Mouse (Mus musculus) embryonic fibroblast, embryonic 13.5 days (primary cell): ENCODE results near the gene Naxd. TPM values are rescaled to one million over a fixed set of nuclear protein-coding genes. Genes with fewer than 3 reads are reported as not detected.

Source experiments
- H3K27ac ChIP-seq: 2 replicates; pipeline ENCODE4 v1.5.1; 2012; ENCODE audit warnings: low read length, control low read depth, inconsistent platforms; ENCODE audit not compliant: insufficient read depth
- H3K4me1 ChIP-seq: 2 replicates; pipeline ENCODE4 v1.6.1; 2011; ENCODE audit warnings: low read length; ENCODE audit not compliant: control insufficient read depth, insufficient read depth
- H3K4me3 ChIP-seq: 2 replicates; pipeline ENCODE4 v1.5.1; 2011; ENCODE audit warnings: mild to moderate bottlenecking, control low read depth, low read length; ENCODE audit not compliant: insufficient read depth
- CTCF ChIP-seq: IDR thresholded peaks from 2 replicates; pipeline ENCODE4 v1.5.1; 2011; ENCODE audit warnings: mild to moderate bottlenecking, control low read depth, low read length, moderate library complexity, borderline replicate concordance; ENCODE audit not compliant: insufficient read depth
- POLR2A ChIP-seq: IDR thresholded peaks from 2 replicates; pipeline ENCODE4 v1.6.1; 2011; ENCODE audit warnings: low read depth, mild to moderate bottlenecking, control low read depth, low read length, moderate library complexity
- polyA plus RNA-seq: library from polyadenylated mRNA; stranded (reverse); fragments of >200 nt; gene quantifications from 2 replicates; pipeline ENCODE4 v1.2.4, GENCODE M21; 2011; ENCODE audit warnings: low read depth; ENCODE audit not compliant: missing spikeins, insufficient read length

Gene Naxd
- polyA plus RNA-seq, 1 experiment: 54.2 TPM

DNA sequence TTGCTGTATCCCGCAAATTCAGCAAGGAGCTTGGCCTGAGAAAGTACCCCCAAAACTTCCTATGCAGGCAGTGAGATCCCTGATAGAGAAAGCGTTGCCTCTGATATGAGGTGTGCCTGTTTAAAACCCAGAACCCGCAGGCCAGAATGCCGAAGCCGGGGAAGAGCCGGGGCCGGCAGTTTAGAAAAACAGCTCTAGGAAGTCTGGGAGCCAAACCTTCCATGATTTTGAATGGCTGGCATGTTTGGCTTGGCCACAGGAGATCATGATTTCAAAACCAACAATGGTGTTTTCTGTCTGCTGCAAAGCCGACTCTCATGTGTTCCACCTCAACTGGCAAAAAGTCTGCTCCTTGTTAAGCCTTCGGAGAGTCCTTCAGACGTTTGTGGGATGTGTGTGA lies 55.1 kb downstream of the Naxd start:
- Histone ChIP-seq H3K4me1 (0 out of 2 replicates have a peak, but pooled peaks cover 3% of the 10 kb centered on the region), H3K27ac (no peak overlapping the region), H3K4me3 (no peak overlapping the region)
- no peak for TF ChIP-seq CTCF
- no peak for TF ChIP-seq POLR2A

DNA sequence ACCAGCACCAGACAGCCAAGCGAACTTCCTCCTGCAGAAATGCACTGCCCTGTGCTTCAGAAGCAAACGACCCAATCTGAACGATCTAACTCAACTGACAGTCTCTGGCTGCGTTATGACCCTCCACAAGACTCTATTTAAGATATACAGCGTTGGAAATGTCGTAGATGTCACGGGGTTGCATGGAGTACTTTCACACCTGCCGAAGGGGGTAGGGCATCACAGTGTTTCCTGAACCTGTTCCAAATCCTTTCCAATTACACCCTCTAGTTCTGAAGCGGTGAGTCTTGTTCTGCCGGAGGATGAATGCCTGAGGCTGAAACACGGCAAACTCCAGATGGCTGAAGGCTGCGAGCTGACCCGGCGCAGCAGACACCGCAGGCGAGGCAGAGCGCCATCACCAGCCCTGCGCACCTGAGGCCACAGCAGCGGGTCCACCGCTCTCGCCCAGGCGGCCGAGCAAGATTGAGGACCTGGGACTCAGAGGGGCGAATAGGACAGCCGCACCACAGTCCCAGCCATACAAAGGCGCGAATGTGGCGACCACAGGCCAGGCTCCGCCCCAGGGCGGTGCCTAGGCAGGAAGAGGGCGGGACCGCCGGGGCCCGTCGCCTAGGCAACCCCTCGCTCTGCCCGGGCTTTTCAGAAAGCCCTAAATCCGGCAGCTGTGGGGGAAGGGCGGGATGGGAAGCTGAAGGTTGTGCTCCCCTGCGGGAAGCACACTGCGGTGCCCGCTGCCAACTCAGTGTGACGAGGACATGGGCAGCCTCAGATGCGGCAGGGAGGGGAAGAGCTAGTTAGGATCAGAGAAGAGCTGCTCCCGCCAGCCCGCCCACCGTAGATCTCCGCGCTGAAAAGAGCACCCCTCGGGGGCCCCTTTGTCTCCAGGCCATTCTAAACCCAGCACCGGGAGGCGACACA lies 57.8 kb downstream of the Naxd start, which contains the start of gene Ing1:
Gene Ing1 (plus strand): TSS at position 773 of the 921 bp plus-strand sequence.
- Histone ChIP-seq H3K4me1 (0 out of 2 replicates have a peak, but pooled peaks cover 4% of the 10 kb centered on the region), H3K27ac (peak within 1 kb of the TSS; percentile 92), H3K4me3 (peak within 1 kb of the TSS; percentile 59)
- TF ChIP-seq CTCF: no peak
- TF ChIP-seq POLR2A: peak; percentile 92

DNA sequence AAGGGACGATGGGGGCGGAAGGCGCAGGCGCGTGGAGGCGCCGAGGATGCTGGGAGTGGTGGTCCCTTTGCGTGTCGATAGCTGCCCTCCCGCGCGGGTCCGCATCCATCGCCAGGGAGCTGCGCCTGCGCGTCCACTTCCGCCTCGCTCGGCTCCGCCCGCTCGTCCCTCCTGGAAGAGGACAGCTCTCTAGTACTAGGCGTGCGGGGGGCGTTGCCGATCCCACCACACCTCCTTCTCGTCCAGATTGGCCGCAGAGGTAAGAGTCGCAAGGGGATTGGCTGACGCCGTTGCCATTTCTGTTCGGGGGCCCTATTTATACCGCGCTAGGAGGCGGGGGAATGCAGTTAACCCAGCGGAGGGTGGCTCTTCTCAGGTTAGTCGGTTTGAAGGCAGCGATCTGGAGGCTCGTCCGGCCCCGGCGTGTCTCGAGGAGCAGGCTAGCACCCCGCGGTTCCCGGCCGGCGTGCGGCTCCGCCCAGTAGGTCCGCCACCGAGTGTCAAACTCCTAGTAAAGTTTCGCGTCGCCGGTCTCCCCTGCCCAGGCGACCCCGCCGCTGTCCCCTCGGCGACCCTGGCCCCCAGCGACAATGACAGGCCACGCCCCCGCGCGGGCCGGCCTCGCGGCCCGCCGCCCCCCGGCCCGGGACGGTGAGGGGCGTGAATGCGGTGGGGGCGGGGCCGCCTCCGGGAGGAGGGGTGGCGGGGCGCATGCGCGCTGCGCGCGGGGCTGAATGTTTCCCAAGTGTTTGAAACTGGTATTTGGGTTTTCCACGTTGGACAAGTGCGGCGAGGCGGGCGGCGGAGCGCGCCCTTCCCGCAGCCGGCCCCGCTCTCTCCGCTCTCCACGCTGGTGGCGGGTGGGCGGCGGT lies 58.6 kb downstream of the Naxd start:
- peak overlapping the region; percentile 92 for H3K27ac ChIP-seq
- 0 out of 2 replicates have a peak, but pooled peaks cover 2% of the 10 kb centered on the region for H3K4me1 ChIP-seq
- TF ChIP-seq CTCF (no peak), POLR2A (peak; percentile 99)
- peak overlapping the region; percentile 59 for H3K4me3 ChIP-seq

DNA sequence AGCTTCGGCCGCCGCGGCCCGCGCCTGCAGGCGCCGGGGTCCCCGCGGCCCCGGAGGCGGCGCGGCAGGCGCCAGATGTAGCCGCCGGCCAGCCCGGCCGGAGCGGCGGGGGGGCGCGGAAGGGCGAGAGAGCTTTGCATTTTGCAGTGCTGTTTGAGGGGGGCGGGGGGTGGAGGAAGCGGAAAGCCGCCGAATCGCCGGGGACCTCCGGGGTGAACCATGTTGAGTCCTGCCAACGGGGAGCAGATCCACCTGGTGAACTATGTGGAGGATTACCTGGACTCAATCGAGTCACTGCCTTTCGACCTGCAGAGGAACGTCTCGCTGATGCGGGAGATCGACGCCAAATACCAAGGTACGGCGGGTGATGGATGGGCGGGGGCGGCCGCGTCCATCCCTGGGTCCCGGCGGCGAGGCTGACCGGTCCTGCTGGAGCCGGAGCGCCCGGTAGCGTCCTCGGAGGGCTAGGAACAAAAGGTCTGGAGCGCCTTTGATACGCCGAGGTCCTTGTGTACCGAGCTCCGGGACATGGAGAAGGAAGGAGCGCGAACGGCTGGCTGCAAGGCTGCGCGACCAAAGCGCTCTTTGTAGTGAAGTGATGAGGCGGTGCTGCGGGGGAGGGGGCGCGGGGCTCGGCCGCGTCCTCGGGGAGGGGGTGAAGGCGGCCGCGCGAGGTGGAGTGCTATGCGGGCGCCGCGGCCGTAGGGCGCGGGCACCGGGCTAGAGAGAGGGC lies 59.6 kb downstream of the Naxd start:
- 0 out of 2 replicates have a peak, but pooled peaks cover 1% of the 10 kb centered on the region for H3K4me1 ChIP-seq
- TF ChIP-seq CTCF: no peak
- TF ChIP-seq POLR2A: peak; percentile 19; the same call in 1 of the 2 replicates

DNA sequence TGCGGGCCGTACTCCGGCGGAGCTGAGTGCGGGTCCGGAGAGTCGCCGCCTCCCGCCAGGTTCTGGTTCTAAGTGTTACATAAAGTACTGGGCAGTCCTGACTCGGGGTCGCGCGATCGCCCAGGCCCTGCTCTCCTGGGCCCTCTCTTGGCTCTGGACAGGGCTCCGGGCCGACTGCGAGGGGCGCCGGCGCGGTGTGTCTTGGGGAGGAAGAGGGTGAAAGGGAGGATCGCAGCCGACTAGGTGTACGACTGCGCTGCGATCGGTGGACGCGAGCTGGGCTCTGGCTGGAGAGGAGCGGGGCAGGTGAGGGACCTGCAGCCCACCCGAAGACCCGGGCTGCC lies 60.1 kb downstream of the Naxd start:
- Histone ChIP-seq H3K4me3 (peak overlapping the region; percentile 76), H3K27ac (peak overlapping the region; percentile 43), H3K4me1 (0 out of 2 replicates have a peak, but pooled peaks cover 1% of the 10 kb centered on the region)
- TF ChIP-seq POLR2A: no peak
- no peak for TF ChIP-seq CTCF

More for the DNA sequence above, 59.6 kb downstream of the Naxd start:
- H3K27ac ChIP-seq: peak overlapping the region; percentile 89
- peak overlapping the region; percentile 76 for H3K4me3 ChIP-seq

DNA sequence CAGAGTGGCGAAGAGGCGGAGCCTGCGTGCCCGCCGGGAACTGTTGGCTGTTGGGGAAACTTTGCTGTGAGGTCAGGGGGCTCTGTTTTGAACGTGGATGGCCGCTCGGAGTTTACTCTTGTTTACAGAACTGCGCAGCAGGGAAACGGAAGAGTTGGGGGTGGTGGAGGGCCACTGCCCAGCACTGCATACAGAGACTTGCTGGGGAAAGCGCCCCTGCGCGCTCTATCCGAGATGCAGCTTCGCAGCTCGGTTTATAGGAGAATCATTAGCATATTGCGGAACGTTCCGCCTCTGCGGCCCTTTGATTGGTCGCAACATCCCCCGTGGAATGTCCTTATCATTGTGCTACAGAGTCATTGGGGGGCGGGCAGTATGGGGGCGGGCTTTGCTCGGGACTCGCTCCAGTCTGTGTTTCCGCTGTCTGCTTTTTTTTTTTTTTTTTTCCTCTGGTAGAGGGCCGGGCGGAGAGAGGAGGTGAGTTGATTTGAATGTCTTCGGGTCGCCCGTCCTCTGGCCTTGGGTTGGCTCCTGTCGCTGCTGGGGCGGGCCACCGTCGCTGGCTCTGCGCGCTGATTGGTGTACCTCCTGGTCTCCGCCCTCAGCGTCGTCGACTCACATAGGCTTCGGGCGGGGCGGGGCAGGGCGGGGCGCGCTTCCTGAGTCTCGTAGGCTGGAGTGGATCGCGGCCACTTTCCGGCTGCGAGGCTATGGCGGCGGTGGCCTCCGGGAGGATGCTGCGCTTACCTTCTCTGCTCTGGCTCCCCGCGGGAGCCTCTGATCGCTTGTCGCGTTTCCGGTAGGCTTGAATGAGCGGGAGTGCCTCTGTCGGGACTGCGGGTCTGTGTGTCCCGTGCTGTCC lies 60.7 kb downstream of the Naxd start:
- TF ChIP-seq POLR2A: peak; percentile 100
- no peak for TF ChIP-seq CTCF

DNA sequence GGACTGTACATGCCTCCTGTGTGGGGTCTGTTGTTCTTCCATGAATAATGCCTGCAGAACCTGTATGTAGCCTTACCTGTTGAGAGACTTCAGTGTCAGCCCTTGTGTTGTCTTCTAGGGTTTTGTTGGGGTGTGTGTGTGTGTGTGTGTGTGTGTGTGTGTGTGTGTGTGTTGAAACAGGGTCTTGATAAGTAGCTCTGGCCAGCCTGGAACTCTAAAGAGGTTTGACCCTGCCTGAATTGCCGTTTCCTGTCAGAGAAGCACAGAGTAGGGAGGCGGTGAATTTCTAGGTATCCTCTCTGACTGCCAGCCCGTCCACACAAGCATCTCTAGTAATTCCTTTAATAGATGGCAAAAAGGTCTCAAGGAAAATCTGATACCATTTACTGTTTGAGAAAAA lies 62.2 kb downstream of the Naxd start:
- Histone ChIP-seq H3K27ac (no peak overlapping the region), H3K4me3 (0 out of 2 replicates have a peak overlapping the region, but pooled peaks have one; percentile 8)
- no peak for TF ChIP-seq CTCF
- TF ChIP-seq POLR2A: no peak

More for the DNA sequence above, 60.7 kb downstream of the Naxd start:
- Histone ChIP-seq H3K4me3 (peak overlapping the region; percentile 77), H3K4me1 (0 out of 2 replicates have a peak, but pooled peaks cover 1% of the 10 kb centered on the region), H3K27ac (peak overlapping the region; percentile 43)

DNA sequence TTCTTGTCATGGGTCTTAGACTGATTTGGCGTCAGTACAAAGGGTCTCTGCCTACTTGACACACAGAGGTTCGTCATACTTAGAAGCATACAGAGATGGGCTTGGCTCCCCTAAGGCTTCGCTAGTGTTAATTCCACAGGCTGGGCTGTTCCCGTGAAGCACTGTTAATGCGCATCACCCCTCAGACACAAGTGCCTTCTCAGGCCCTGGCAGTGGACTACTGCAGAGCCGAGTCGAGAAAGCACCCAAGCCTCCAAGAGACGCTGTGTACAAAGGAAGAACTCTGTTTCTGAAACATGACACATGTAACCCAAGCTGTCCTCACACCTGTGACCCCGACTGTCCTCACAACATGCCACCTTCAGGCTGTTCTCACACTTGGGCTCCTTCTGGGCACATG lies 62.9 kb downstream of the Naxd start:
- Histone ChIP-seq H3K4me1 (0 out of 2 replicates have a peak, but pooled peaks cover 1% of the 10 kb centered on the region), H3K27ac (no peak overlapping the region), H3K4me3 (no peak overlapping the region)
- TF ChIP-seq CTCF (no peak), POLR2A (no peak)

More for the DNA sequence above, 62.2 kb downstream of the Naxd start:
- H3K4me1 ChIP-seq: 0 out of 2 replicates have a peak, but pooled peaks cover 1% of the 10 kb centered on the region
